Mouse (Mus musculus) yolk sac, embryonic 10.5 days (tissue): ENCODE measurements around the gene Erf.

Source experiments
- DNase-seq: peaks from one replicate; pipeline ENCODE4 v3.0.0-alpha.2; 2017; ENCODE audit warnings: low spot score

Erf gene

GRCm38 (mm10) chr7:25281166-25281733 is 30.7 kb upstream of the Erf start:
- no peak for DNase-seq

DNA sequence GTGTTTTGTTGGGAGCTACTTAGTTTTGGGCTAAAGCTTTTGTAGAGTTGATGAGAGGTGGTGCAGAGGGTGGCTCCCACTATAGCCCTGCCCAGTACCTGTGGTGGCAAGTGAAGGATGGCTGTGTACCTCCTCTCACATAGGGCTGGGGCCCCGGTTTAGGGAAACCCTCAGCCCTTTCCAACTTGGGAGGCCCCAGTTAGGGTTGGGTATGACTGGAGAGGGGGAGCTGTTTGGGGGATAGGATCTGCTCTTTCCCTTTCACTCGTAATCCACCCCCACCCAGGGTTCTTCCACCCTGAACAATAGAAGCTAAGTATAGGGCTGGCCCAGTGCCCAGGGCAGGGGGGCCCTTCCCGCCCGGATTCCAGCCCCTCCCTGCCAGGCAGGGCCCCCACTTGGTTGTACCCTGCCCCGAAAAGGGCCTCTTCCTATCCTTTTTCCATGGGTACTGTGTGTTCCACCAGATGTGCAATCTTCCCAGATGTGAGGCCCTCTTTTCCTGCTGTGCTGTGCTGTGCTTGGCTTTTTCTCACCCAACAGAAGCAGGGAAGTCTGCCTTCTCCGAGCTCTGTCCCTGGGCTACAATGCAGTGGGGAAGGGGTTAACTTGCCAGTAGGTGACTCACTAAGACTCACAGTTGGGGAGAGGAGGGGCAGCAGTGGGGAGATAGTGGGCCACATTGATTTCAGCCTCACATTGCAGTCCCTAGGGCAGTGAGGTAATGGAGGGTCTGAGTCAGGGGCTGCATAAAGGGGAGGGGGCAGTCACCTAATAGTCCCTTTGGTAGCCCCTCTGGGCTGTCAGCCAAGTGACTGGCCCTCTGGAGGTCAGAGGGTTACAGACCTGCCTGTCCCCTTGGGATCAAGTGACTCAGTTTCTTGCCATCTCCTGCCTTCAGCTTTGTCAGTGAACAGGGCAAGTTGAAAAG is 29.6 kb upstream of the Erf start:
- peak; percentile 31 for DNase-seq

DNA sequence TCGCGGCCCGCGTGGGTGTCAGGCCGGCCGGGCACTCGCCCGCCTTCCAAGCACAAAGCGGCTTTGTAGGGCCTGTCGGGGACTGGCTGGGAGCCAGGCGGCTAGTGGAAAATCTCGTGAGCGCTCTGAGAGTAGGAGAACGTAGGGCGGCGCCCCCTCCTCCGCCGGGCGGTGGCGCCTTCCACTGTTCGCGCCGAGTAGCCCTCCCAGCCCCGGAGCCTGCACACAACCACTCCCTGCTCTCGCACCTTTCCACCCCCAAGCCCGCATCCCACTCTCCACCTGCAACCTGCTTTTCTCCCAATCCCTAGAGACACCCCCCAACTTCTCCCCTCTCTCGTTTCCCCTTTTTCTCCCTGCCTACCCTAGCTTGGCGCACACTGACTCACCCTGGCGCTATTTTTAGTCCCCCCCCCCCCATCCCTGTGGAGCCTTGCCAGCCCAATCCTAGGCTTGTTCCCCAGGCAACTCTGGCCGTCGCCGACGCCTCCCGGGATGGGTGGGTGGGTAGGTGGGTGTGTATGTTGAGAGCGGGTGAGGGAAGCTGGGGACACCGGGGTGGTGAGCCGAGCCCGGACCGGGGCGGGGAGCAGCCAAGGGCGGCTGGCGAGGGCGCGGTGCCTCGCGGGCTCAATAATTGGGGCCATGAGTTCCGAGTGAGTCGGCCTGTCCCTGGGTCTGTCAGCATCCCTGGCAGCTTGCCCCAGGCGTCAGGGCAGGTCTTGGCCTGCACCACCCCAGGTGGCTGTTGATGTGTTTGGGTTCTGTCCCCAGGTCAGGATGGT is 28.7 kb upstream of the Erf start:
- DNase-seq: no peak

DNA sequence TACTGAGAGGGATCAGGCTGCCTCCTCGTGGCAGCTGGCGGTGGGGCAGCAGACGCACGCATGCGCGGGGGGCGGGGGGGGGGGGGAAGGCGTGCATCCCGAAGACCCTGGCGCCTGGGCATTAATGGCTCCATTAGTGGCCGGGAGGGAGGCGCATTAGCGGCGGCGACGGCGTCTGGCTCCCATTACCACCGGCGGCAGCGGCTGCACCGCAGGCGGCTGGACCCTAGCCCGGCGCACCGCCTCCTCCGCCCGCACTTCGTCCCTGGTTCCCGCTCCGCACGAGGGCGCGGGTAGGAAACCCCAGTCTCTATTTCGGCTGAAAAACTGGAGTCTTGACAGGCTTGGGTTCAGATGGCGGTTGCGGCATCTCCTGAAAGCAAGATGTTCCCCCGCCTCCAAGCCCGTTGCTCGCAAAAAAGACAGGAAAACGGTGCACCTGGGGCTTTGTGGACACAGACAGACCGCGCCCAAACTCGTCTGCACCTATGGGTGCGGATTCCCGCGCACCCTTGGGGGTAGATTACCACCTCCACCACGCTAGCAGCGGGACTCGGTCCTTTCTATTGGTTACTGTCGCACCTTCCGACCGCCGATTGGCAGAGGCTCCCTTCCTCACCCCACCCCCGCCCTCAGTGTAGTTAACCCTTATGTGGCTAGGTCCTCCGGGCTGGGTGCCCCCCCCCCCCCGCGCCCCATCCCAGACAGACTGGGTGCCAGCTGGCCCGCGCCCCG is 27.9 kb upstream of the Erf start:
- DNase-seq: peak; percentile 95

GRCm38 (mm10) chr7:25277998-25278340 is 27.4 kb upstream of the Erf start:
- DNase-seq: no peak

- no peak for DNase-seq
Measured at GRCm38 (mm10) chr7:25277405-25277804, 26.8 kb upstream of the Erf start.

- no peak for DNase-seq
Measured at GRCm38 (mm10) chr7:25275555-25276298, 25.2 kb upstream of the Erf start.

- DNase-seq: no peak
Measured at GRCm38 (mm10) chr7:25274996-25275395, 24.4 kb upstream of the Erf start.

DNA sequence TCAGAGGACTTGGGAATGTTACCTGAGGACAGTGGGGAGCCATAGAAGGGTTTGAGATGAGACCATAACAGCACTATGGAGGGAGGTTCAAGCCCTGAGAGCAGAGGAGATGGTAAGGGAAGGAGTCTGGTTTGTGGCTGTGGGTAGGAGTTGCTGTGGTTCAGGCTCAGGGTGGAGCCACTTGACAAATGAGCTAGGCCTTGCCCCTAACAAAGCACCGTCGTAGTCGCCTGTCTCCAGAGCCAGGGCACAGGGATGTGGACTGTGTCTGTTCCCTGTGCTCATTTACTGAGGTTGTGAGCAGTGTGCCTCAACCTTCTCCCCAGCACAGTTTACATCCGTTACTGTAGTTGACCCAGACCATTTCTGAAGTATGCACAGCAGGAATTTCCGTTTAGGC is 24.0 kb upstream of the Erf start:
- DNase-seq: no peak

DNA sequence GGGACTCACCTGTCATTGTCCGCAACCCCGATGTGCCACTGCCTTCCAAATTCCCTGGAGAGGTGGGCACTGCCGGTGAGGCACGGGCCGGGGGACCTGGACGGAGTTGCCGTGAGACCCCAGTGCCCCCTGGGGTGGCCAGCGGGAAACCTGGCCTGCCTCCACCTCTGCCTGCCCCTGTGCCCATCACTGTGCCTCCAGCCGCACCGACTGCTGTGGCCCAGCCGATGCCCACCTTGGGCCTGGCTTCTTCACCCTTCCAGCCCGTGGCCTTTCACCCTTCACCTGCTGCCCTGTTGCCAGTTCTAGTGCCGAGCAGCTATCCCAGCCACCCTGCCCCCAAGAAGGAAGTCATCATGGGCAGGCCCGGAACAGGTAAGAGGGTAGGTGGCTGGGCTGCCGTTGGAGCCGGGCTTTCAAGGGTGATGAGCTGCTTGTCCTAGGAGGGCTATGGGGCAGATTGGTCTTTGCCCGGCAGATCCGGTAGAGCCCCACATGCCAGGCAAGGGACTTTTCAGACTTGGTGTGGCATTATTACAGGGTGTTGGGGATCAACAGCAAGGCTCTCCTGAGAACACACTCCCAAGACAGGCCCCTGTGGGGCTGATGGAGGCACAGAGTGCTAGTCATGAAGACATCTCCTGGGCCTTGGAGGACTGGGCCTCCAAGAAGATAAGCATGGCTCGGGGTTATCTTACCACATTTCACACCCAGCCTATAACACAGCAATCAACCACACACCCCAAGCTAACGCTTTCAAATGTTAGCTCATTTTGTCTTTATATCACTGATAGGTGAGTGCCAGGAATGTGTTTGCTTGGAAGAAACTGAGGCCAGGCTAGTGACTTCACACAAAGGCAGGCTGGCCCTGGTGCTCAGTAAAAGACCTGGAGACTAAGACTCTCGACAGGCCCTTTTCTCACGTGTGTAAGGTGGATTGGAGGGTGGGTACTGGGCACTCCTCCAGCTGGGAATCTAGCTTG is 23.0 kb upstream of the Erf start:
- no peak for DNase-seq

- no peak for DNase-seq
Measured at GRCm38 (mm10) chr7:25272445-25273258, 22.1 kb upstream of the Erf start.

- no peak for DNase-seq
Measured at GRCm38 (mm10) chr7:25271651-25272444, 21.3 kb upstream of the Erf start.

GRCm38 (mm10) chr7:25270652-25271633 is 20.4 kb upstream of the Erf start:
- no peak for DNase-seq

- DNase-seq: no peak
Measured at GRCm38 (mm10) chr7:25269545-25270271, 19.1 kb upstream of the Erf start.

DNA sequence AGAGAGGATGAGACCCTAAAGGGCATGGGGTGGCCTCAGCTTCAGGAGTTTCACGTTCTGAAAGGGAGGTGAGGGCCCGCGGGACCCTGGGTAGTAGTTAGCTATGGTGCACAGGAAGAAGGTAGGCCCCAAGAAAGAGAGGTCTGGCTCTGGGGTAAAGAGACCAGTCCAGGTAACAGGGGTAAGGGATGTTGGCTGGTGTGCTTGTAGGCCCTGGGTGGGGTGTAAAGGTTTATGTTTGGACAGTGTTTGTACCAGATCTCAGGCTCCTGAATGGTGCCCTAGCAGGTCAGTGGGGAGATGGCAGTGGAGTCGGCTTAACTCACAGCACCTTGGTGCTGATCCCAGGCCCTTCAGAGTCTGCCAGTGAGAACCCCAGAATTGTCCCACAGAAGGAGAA is 18.5 kb upstream of the Erf start:
- no peak for DNase-seq

DNA sequence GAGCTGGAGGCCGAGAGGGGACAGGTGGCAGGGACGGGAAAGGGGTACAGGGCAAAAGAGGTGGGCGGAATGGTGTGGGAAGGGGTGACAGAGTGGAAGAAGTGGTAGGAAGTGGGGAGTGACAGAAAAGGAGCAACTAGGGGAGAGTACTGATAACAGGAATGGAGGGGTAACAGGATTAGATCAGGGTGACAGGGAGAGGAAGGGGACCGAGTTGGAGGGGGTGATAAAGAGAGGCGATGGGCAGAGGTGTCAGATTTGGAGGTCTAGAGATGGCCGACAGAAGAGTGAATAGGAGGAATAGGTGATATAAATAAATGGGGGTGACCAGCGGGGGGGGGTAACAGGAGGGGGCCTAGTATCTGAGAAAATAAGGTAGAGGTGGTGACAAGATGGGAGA is 18.0 kb upstream of the Erf start:
- DNase-seq: no peak
